Mouse (Mus musculus): ENCODE data around the gene Acer1. TPM values are rescaled to one million over a fixed set of nuclear protein-coding genes. Genes with fewer than 3 reads are reported as not detected.
A peak's percentile ranks its signal among the peaks of the same experiment; 100 is the strongest.

The Acer1 gene
- polyA plus RNA-seq, 1 experiment from 2014 or later, result not detected

DNA sequence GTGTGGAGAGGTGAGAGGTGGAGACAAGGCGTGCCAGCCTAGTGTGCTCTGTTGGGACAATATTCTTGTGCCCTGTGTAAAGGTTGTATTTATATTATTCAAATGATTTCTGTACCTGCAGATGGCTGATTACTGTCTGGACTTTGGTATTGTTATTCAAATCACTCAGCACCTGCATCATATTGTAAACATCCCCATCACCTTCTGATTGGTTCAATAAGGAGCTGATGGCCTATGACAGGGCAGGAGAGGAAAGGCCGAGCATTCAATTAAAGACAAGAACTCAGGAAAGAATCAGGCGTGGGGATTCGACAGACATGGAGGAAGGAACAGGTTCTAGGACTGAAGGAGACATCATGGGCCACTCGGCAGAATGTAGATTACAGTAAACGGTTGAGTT lies 18.3 kb downstream of the Acer1 start:
- Histone ChIP-seq H3K9me3 (replicated peaks; ENCODE audit: control insufficient read depth, low read length) (no peaks in the 10 kb centered on the region), H3K4me1 (ENCODE audit: control insufficient read depth, insufficient read depth, low read length) (no peaks in the 10 kb centered on the region), H3K27me3 (replicated peaks; ENCODE audit: control insufficient read depth, insufficient read depth, low read length) (no peaks in the 10 kb centered on the region), H3K27ac (ENCODE audit: low read depth, low read length) (no peak overlapping the region), H3K4me2 (ENCODE audit: low read length) (no peak overlapping the region), H3K4me3 (ENCODE audit: low read depth, low read length) (no peak overlapping the region), H3K36me3 (ENCODE audit: control insufficient read depth, insufficient read depth, low read length) (no peaks in the 10 kb centered on the region), H3K9ac (ENCODE audit: low read length) (no peak overlapping the region)
- DNase-seq (ENCODE audit: low spot score), result no peak
- WGBS, result 76% methylated on average over 6 of the region's 6 CpGs
- ATAC-seq, result no peak

- no peak for DNase-seq (ENCODE audit: low spot score)
- Histone ChIP-seq H3K27ac (ENCODE audit: low read depth, low read length) (no peak overlapping the region), H3K9ac (ENCODE audit: low read length) (no peak overlapping the region), H3K4me3 (ENCODE audit: low read depth, low read length) (no peak overlapping the region), H3K4me2 (ENCODE audit: low read length) (no peak overlapping the region), H3K4me1 (ENCODE audit: control insufficient read depth, insufficient read depth, low read length) (no peaks in the 10 kb centered on the region), H3K9me3 (replicated peaks; ENCODE audit: control insufficient read depth, low read length) (no peaks in the 10 kb centered on the region), H3K36me3 (ENCODE audit: control insufficient read depth, insufficient read depth, low read length) (no peaks in the 10 kb centered on the region), H3K27me3 (replicated peaks; ENCODE audit: control insufficient read depth, insufficient read depth, low read length) (no peaks in the 10 kb centered on the region)
- WGBS, result 79% methylated on average over 5 of the region's 5 CpGs
- no peak for ATAC-seq
Measured at GRCm38 (mm10) chr17:56962642-56963405, 19.1 kb downstream of the Acer1 start.

DNA sequence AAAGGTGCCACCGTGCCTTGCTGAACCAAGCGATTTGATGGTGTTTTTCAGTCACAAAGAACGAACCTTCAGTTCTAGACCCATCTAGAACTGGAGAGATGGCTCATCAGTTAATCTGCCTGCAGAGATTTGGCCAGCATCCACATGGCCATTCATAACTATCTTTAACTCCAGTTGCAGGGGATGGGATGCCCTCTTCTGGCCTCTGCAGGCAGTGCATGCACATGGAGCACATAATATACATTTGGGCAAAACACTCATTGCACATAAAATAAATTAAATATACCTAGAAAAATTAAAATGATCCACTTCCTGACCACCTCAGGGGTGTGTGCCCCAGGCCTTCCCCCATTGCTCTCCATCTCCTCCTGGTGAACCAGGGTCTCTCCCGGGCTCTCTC lies 20.0 kb downstream of the Acer1 start:
- H3K27me3 ChIP-seq (replicated peaks; ENCODE audit: control insufficient read depth, insufficient read depth, low read length), result no peaks in the 10 kb centered on the region
- ATAC-seq (no peak), DNase-seq (ENCODE audit: low spot score) (no peak)
- H3K4me2 ChIP-seq (ENCODE audit: low read length), result no peak overlapping the region
- H3K4me1 ChIP-seq (ENCODE audit: control insufficient read depth, insufficient read depth, low read length), result no peaks in the 10 kb centered on the region
- WGBS, result 89% methylated on average over 4 of the region's 4 CpGs
- H3K27ac ChIP-seq (ENCODE audit: low read depth, low read length), result no peak overlapping the region
- no peaks in the 10 kb centered on the region for H3K9me3 ChIP-seq (replicated peaks; ENCODE audit: control insufficient read depth, low read length)
- no peak overlapping the region for H3K4me3 ChIP-seq (ENCODE audit: low read depth, low read length)
- no peak overlapping the region for H3K9ac ChIP-seq (ENCODE audit: low read length)
- no peaks in the 10 kb centered on the region for H3K36me3 ChIP-seq (ENCODE audit: control insufficient read depth, insufficient read depth, low read length)

GRCm38 (mm10) chr17:56958667-56959066 lies 23.3 kb downstream of the Acer1 start:
- H3K9ac ChIP-seq (ENCODE audit: low read length), result no peak overlapping the region
- WGBS, result 83% methylated on average over 4 of the region's 4 CpGs
- H3K27ac ChIP-seq (ENCODE audit: low read depth, low read length), result no peak overlapping the region
- no peaks in the 10 kb centered on the region for H3K36me3 ChIP-seq (ENCODE audit: control insufficient read depth, insufficient read depth, low read length)
- H3K4me3 ChIP-seq (ENCODE audit: low read depth, low read length), result no peak overlapping the region
- no peaks in the 10 kb centered on the region for H3K9me3 ChIP-seq (replicated peaks; ENCODE audit: control insufficient read depth, low read length)
- H3K4me1 ChIP-seq (ENCODE audit: control insufficient read depth, insufficient read depth, low read length), result no peaks in the 10 kb centered on the region
- H3K4me2 ChIP-seq (ENCODE audit: low read length), result no peak overlapping the region
- ATAC-seq (no peak), DNase-seq (ENCODE audit: low spot score) (no peak)
- no peaks in the 10 kb centered on the region for H3K27me3 ChIP-seq (replicated peaks; ENCODE audit: control insufficient read depth, insufficient read depth, low read length)

- Histone ChIP-seq H3K9me3 (replicated peaks; ENCODE audit: control insufficient read depth, low read length) (no peaks in the 10 kb centered on the region), H3K4me1 (ENCODE audit: control insufficient read depth, insufficient read depth, low read length) (no peaks in the 10 kb centered on the region), H3K36me3 (ENCODE audit: control insufficient read depth, insufficient read depth, low read length) (no peaks in the 10 kb centered on the region), H3K27ac (ENCODE audit: low read depth, low read length) (no peak overlapping the region), H3K9ac (ENCODE audit: low read length) (no peak overlapping the region), H3K27me3 (replicated peaks; ENCODE audit: control insufficient read depth, insufficient read depth, low read length) (no peaks in the 10 kb centered on the region), H3K4me2 (ENCODE audit: low read length) (no peak overlapping the region), H3K4me3 (ENCODE audit: low read depth, low read length) (no peak overlapping the region)
- DNase-seq (ENCODE audit: low spot score) (no peak), ATAC-seq (no peak)
- WGBS, result 36% methylated on average over 11 of the region's 11 CpGs
Measured at GRCm38 (mm10) chr17:56957763-56958429, 24.0 kb downstream of the Acer1 start.

DNA sequence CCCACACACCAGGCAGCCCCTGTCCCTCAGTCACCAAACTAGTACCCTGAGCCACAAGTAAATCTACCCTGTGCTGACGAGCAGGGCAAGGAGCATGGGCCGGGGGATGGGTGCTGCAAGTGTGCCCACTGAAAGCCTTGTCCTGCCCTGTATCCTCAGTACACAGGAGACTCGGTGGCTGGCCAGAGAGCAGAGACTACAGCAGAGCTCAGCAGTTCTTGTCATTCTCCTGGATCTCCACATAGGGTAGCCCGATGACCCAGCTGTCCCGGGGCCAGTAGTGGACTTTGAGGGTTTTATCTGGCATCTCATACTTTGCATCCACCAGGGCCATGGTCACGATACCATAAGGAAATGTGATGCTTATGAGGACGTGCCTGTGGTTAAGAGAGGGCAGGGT lies 27.1 kb downstream of the Acer1 start:
- 83% methylated on average over 7 of the region's 7 CpGs for WGBS
- no peaks in the 10 kb centered on the region for H3K9me3 ChIP-seq (replicated peaks; ENCODE audit: control insufficient read depth, low read length)
- DNase-seq (ENCODE audit: low spot score) (no peak), ATAC-seq (no peak)
- H3K9ac ChIP-seq (ENCODE audit: low read length), result no peak overlapping the region
- H3K27ac ChIP-seq (ENCODE audit: low read depth, low read length), result no peak overlapping the region
- no peak overlapping the region for H3K4me2 ChIP-seq (ENCODE audit: low read length)
- H3K4me1 ChIP-seq (ENCODE audit: control insufficient read depth, insufficient read depth, low read length), result no peaks in the 10 kb centered on the region
- H3K27me3 ChIP-seq (replicated peaks; ENCODE audit: control insufficient read depth, insufficient read depth, low read length), result no peaks in the 10 kb centered on the region
- H3K4me3 ChIP-seq (ENCODE audit: low read depth, low read length), result no peak overlapping the region
- H3K36me3 ChIP-seq (ENCODE audit: control insufficient read depth, insufficient read depth, low read length), result no peaks in the 10 kb centered on the region

GRCm38 (mm10) chr17:56952639-56953038 lies 29.3 kb downstream of the Acer1 start:
- DNase-seq (ENCODE audit: low spot score), result no peak
- Histone ChIP-seq H3K27me3 (replicated peaks; ENCODE audit: control insufficient read depth, insufficient read depth, low read length) (no peaks in the 10 kb centered on the region), H3K9me3 (replicated peaks; ENCODE audit: control insufficient read depth, low read length) (no peaks in the 10 kb centered on the region), H3K4me3 (ENCODE audit: low read depth, low read length) (no peak overlapping the region), H3K4me2 (ENCODE audit: low read length) (no peak overlapping the region), H3K4me1 (ENCODE audit: control insufficient read depth, insufficient read depth, low read length) (no peaks in the 10 kb centered on the region), H3K27ac (ENCODE audit: low read depth, low read length) (no peak overlapping the region), H3K9ac (ENCODE audit: low read length) (no peak overlapping the region), H3K36me3 (ENCODE audit: control insufficient read depth, insufficient read depth, low read length) (no peaks in the 10 kb centered on the region)
- WGBS, result 74% methylated on average over 1 of the region's 1 CpGs
- ATAC-seq, result no peak

GRCm38 (mm10) chr17:56950915-56951314 lies 31.0 kb downstream of the Acer1 start:
- H3K36me3 ChIP-seq (ENCODE audit: control insufficient read depth, insufficient read depth, low read length), result no peaks in the 10 kb centered on the region
- peak; percentile 49 for DNase-seq (ENCODE audit: low spot score)

GRCm38 (mm10) chr17:56938751-56939150 lies 43.2 kb downstream of the Acer1 start:
- Histone ChIP-seq H3K9me3 (replicated peaks; ENCODE audit: control insufficient read depth, low read length) (no peaks in the 10 kb centered on the region), H3K9ac (ENCODE audit: low read length) (no peak overlapping the region), H3K27ac (ENCODE audit: low read depth, low read length) (no peak overlapping the region), H3K4me1 (ENCODE audit: control insufficient read depth, insufficient read depth, low read length) (peaks cover 8% of the 10 kb centered on the region), H3K36me3 (ENCODE audit: control insufficient read depth, insufficient read depth, low read length) (no peaks in the 10 kb centered on the region), H3K4me2 (ENCODE audit: low read length) (no peak overlapping the region), H3K27me3 (replicated peaks; ENCODE audit: control insufficient read depth, insufficient read depth, low read length) (no peaks in the 10 kb centered on the region), H3K4me3 (ENCODE audit: low read depth, low read length) (no peak overlapping the region)
- DNase-seq (ENCODE audit: low spot score) (no peak), ATAC-seq (no peak)
- WGBS, result 79% methylated on average over 4 of the region's 4 CpGs

More at GRCm38 (mm10) chr17:56950915-56951314, 31.0 kb downstream of the Acer1 start:
- ATAC-seq, result no peak
- Histone ChIP-seq H3K9me3 (replicated peaks; ENCODE audit: control insufficient read depth, low read length) (no peaks in the 10 kb centered on the region), H3K4me1 (ENCODE audit: control insufficient read depth, insufficient read depth, low read length) (no peaks in the 10 kb centered on the region), H3K27me3 (replicated peaks; ENCODE audit: control insufficient read depth, insufficient read depth, low read length) (no peaks in the 10 kb centered on the region), H3K4me3 (ENCODE audit: low read depth, low read length) (no peak overlapping the region), H3K9ac (ENCODE audit: low read length) (no peak overlapping the region), H3K4me2 (ENCODE audit: low read length) (no peak overlapping the region), H3K27ac (ENCODE audit: low read depth, low read length) (no peak overlapping the region)
- 12% methylated on average over 3 of the region's 3 CpGs for WGBS

All from forebrain, embryonic 14.5 days (tissue).